Mouse (Mus musculus): ENCODE measurements at regions not wholly inside any gene's neighbourhood (a gene's known extent, or its start where the extent isn't known, plus 50 kb on each side); places are given as distances from the start of the nearest gene placed in this dataset.

Small RNAs in the stretch of these regions (microRNA-seq; reads per million reads assigned to microRNA genes)
- gene Mir9-2: 0.26 to 3.0 reads per million in 2 experiments

Data from left cerebral cortex, postnatal 14 days (tissue).